11 mouse cellular contexts compared by ENCODE assay signal in the genomic region with DNA sequence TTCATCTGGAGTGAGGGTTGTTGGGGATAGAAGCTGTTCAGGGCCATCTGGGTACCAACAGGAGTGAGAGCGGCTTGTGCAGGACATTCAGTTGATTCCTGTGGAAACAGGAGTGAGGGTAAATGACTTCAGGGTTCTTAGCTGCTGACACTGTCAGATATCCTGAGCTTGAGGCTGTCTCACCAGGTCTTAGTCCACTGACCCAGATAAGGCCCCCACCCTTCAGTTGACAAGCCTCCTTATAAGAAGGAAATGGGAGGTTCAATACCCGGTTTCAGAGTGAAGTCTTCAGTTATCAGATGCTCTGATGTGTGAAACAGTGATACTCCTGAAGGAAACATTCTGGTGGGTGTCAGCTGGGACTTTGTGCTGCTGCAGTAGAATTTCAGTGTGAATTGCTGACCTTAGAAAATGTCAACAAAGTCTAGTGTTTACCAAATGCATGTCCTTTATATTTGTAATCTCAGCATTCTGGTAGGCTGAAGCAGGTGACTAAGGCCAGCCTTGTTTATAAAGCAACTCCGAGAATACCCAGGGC. TPM values are rescaled to one million over a fixed set of nuclear protein-coding genes. Genes with fewer than 3 reads are reported as not detected.
DNase-seq lines count a peak whose midpoint lies in the region; ATAC-seq and TF ChIP-seq lines count a peak whose summit lies in the region.
"Had no signal": no experiment of that assay in that cellular context is flagged by ENCODE, and none has a peak within 500 bp of the region (broad histone marks: within the 10 kb centered on the region; RNA-seq: fewer than 3 reads in every experiment).

No protein-coding gene starts in this region.

- no peak overlapping the region for H3K27ac ChIP-seq in kidney, embryonic 16.5 days (ENCODE audit: low read length)
- peak overlapping the region; percentile 84 for H3K27ac ChIP-seq in MEL (ENCODE audit: control insufficient read depth, low read depth, low read length)
- no peak overlapping the region for H3K27ac ChIP-seq in embryonic facial prominence, embryonic 15.5 days (replicated peaks)
- H3K27ac ChIP-seq: embryonic facial prominence, embryonic 12.5 days had no signal

- whole genome bisulfite sequencing in kidney, embryonic 16.5 days: 84% methylated on average over 3 of the region's 3 CpGs
- 83% methylated on average over 3 of the region's 3 CpGs for WGBS in embryonic facial prominence, embryonic 15.5 days

- no peak for TF ChIP-seq RAD21 in MEL (IDR thresholded peaks at IDR 0.05; ENCODE audit: low read depth, low read length)

- no peak for DNase-seq in kidney, postnatal 36 days
- DNase-seq in MEL (ENCODE audit: low read depth, low spot score): peak; percentile 69
- no peak for DNase-seq in thymus, postnatal 4 days
- DNase-seq in cerebellum, adult 11 months: no peak
- DNase-seq: kidney, adult 9 months had no signal

- peaks cover 37% of the 10 kb centered on the region for H3K36me3 ChIP-seq in kidney, embryonic 16.5 days (ENCODE audit: insufficient read depth, low read length)
- H3K36me3 ChIP-seq in MEL (ENCODE audit: control insufficient read depth in 1 of 2, insufficient read depth in 2 of 2, low read length in 2 of 2) (peaks cover 9 to 10% of the 10 kb centered on the region in 2 experiments), myocyte (ENCODE audit: control insufficient read depth, insufficient read depth) (peaks cover 31% of the 10 kb centered on the region)
- peaks cover 40% of the 10 kb centered on the region for H3K36me3 ChIP-seq in embryonic facial prominence, embryonic 15.5 days

- peaks cover 24% of the 10 kb centered on the region for H3K79me2 ChIP-seq in MEL (ENCODE audit: control insufficient read depth, insufficient read depth, low read length, poor library complexity)
- peaks cover 25% of the 10 kb centered on the region for H3K79me2 ChIP-seq in myocyte (ENCODE audit: control insufficient read depth, insufficient read depth)

- H3K9me3 ChIP-seq in kidney, embryonic 16.5 days (ENCODE audit: low read length): no peaks in the 10 kb centered on the region
- no peaks in the 10 kb centered on the region for H3K9me3 ChIP-seq in MEL (replicated peaks; ENCODE audit: insufficient read depth, low read length)
- H3K9me3 ChIP-seq in embryonic facial prominence, embryonic 15.5 days (replicated peaks): no peaks in the 10 kb centered on the region
- H3K9me3 ChIP-seq: embryonic facial prominence, embryonic 12.5 days had no signal

- no peaks in the 10 kb centered on the region for H3K27me3 ChIP-seq in kidney, embryonic 16.5 days (ENCODE audit: insufficient read depth, low read length)
- H3K27me3 ChIP-seq in MEL (ENCODE audit: control insufficient read depth in 1 of 2, insufficient read depth in 2 of 2, low read length in 2 of 2) (no peaks in the 10 kb centered on the region), myocyte (ENCODE audit: control insufficient read depth, insufficient read depth, insufficient read length) (no peaks in the 10 kb centered on the region)
- H3K27me3 ChIP-seq in embryonic facial prominence, embryonic 15.5 days: 0 out of 2 replicates have a peak, but pooled peaks cover 4% of the 10 kb centered on the region

- peak overlapping the region; percentile 89 for H3K9ac ChIP-seq in kidney, embryonic 16.5 days (replicated peaks; ENCODE audit: low read length)
- H3K9ac ChIP-seq in MEL (ENCODE audit: control insufficient read depth, low read depth, low read length, poor library complexity, severe bottlenecking): peak overlapping the region; percentile 93
- 0 out of 2 replicates have a peak overlapping the region, but pooled peaks have one; percentile 9 for H3K9ac ChIP-seq in embryonic facial prominence, embryonic 15.5 days

- ATAC-seq in kidney, embryonic 16.5 days (ENCODE audit: low FRiP score, low TSS enrichment): no peak
- ATAC-seq in embryonic facial prominence, embryonic 15.5 days (ENCODE audit: insufficient number of reproducible peaks, low FRiP score, low TSS enrichment, low read depth): no peak

- no peak overlapping the region for H3ac ChIP-seq in myocyte (ENCODE audit: control insufficient read depth, insufficient read length)

- peaks cover 18% of the 10 kb centered on the region for H3K4me1 ChIP-seq in kidney, embryonic 16.5 days (ENCODE audit: insufficient read depth, low read length)
- H3K4me1 ChIP-seq in MEL (ENCODE audit: control insufficient read depth in 1 of 2, insufficient read depth in 2 of 2, low read length in 2 of 2): peaks cover 0 to 11% of the 10 kb centered on the region in 2 experiments; a peak in 3 of 4 replicates
- peaks cover 16% of the 10 kb centered on the region for H3K4me1 ChIP-seq in embryonic facial prominence, embryonic 15.5 days

- peak overlapping the region; percentile 72; the same call in 1 of the 2 replicates for H3K4me2 ChIP-seq in kidney, embryonic 16.5 days (replicated peaks; ENCODE audit: low read depth, low read length)
- peak overlapping the region; percentile 65; the same call in 1 of the 2 replicates for H3K4me2 ChIP-seq in embryonic facial prominence, embryonic 15.5 days (replicated peaks)
- H3K4me2 ChIP-seq in myocyte (ENCODE audit: low read depth): peak overlapping the region; percentile 97

- no peak for TF ChIP-seq CTCF in MEL (IDR thresholded peaks at IDR 0.05 in 2 of 3, conservative IDR thresholded peaks at IDR 0.05 in 1 of 3; ENCODE audit: control insufficient read depth in 1 of 3, insufficient read depth in 1 of 3, low read depth in 2 of 3, low read length in 3 of 3, poor library complexity in 1 of 3, severe bottlenecking in 1 of 3)

- peak overlapping the region; percentile 76 for H3K4me3 ChIP-seq in kidney, embryonic 16.5 days (ENCODE audit: low read length)
- peak overlapping the region; percentile 86 to 96 for H3K4me3 ChIP-seq in MEL (ENCODE audit: control insufficient read depth in 1 of 2, insufficient read depth in 1 of 2, low read depth in 2 of 2, low read length in 2 of 2)
- 0 out of 2 replicates have a peak overlapping the region, but pooled peaks have one; percentile 87 for H3K4me3 ChIP-seq in embryonic facial prominence, embryonic 15.5 days (replicated peaks)
- H3K4me3 ChIP-seq in myocyte: peak overlapping the region; percentile 96

- peak in 1 of 2 experiments; percentile 45; a peak in 1 of 4 replicates for TF ChIP-seq POLR2A in MEL (IDR thresholded peaks at IDR 0.05; ENCODE audit: control insufficient read depth in 1 of 2, insufficient read depth in 1 of 2, low read depth in 1 of 2, low read length in 2 of 2, poor library complexity in 1 of 2)
- no peak for TF ChIP-seq POLR2A in myocyte (IDR thresholded peaks at IDR 0.05; ENCODE audit: insufficient read length, low read depth)

- no peak for TF ChIP-seq EP300 in MEL (IDR thresholded peaks at IDR 0.05; ENCODE audit: low read depth in 1 of 2, low read length in 2 of 2)

TF ChIP-seq in MEL, 35 proteins besides CTCF, POLR2A, EP300 and RAD21 (continues in another document):
- TF ChIP-seq NELFE (IDR thresholded peaks at IDR 0.05; ENCODE audit: low read depth, low read length): no peak
- no peak for TF ChIP-seq USF2 (IDR thresholded peaks at IDR 0.05; ENCODE audit: borderline replicate concordance in 1 of 2, insufficient read depth in 1 of 2, low read depth in 1 of 2, low read length in 2 of 2)
- no peak for TF ChIP-seq GATA1 (IDR thresholded peaks at IDR 0.05; ENCODE audit: low read depth, low read length)

TF ChIP-seq in myocyte, 11 proteins besides CTCF, POLR2A, EP300 and RAD21 (continues in another document):
- no peak for TF ChIP-seq POLR2AphosphoS2 (IDR thresholded peaks at IDR 0.05; ENCODE audit: insufficient read length, low read depth)
- TF ChIP-seq E2F4 (IDR thresholded peaks at IDR 0.05; ENCODE audit: insufficient read depth): no peak
- TF ChIP-seq TCF12 (IDR thresholded peaks at IDR 0.05; ENCODE audit: insufficient read depth, poor library complexity, severe bottlenecking): no peak

RNA-seq across cellular contexts. Expression of gene Rpl28, which starts 2.0 kb away (rescaled TPM):
- polyA plus RNA-seq in kidney, embryonic 16.5 days (2015; fragmentation: Nextera tagmentation; extraction: Ambion mirVana): 315 and 357 TPM in 2 replicates
- 2,026 and 2,264 TPM in 2 replicates for total RNA-seq in MEL (2012; rRNA removed)
- polyA plus RNA-seq in MEL (2012; ENCODE audit: insufficient read depth in 1 of 2, insufficient read length in 2 of 2, low read depth in 1 of 2, low replicate concordance in 2 of 2, missing spikeins in 1 of 2) (1,000 to 10,000 TPM in 1 of 2 experiments, 100 to 1,000 TPM in 1; 1,000 to 9,991 TPM), myocyte (2012; fragmentation: generic; extraction: Trizol) (3,329 TPM)
- polyA plus RNA-seq in embryonic facial prominence, embryonic 15.5 days (2015; fragmentation: Nextera tagmentation; extraction: Ambion mirVana): 397 and 411 TPM in 2 replicates

RNA-seq across cellular contexts. Expression of gene Tmem238, which starts 5.2 kb away (rescaled TPM):
- 12.5 and 14.3 TPM in 2 replicates for polyA plus RNA-seq in kidney, embryonic 16.5 days (2015; fragmentation: Nextera tagmentation; extraction: Ambion mirVana)
- 20.9 and 23.8 TPM in 2 replicates for total RNA-seq in MEL (2012; rRNA removed)
- polyA plus RNA-seq in MEL (2012; ENCODE audit: insufficient read depth in 1 of 2, insufficient read length in 2 of 2, low read depth in 1 of 2, low replicate concordance in 2 of 2, missing spikeins in 1 of 2): 10 to 100 TPM in 1 of 2 experiments, not detected in 1; 31.3 TPM
- polyA plus RNA-seq in embryonic facial prominence, embryonic 15.5 days (2015; fragmentation: Nextera tagmentation; extraction: Ambion mirVana): 11.4 and 11.8 TPM in 2 replicates
- polyA plus RNA-seq in myocyte (2012; fragmentation: generic; extraction: Trizol): 7.1 TPM

RNA-seq across cellular contexts. Expression of gene Tmem190, which starts 12.0 kb away (rescaled TPM):
- 0.57 and 0.97 TPM in 2 replicates for polyA plus RNA-seq in kidney, embryonic 16.5 days (2015; fragmentation: Nextera tagmentation; extraction: Ambion mirVana)
- total RNA-seq in MEL (2012; rRNA removed): not detected in 2 replicates
- polyA plus RNA-seq in MEL (2012; ENCODE audit: insufficient read depth in 1 of 2, insufficient read length in 2 of 2, low read depth in 1 of 2, low replicate concordance in 2 of 2, missing spikeins in 1 of 2) (1 to 10 TPM in 1 of 2 experiments, not detected in 1; 1.6 TPM), myocyte (2012; fragmentation: generic; extraction: Trizol) (not detected)
- polyA plus RNA-seq in embryonic facial prominence, embryonic 15.5 days (2015; fragmentation: Nextera tagmentation; extraction: Ambion mirVana): 0.75 and 1.1 TPM in 2 replicates
- total RNA-seq: gastrocnemius, postnatal 4 days had no signal
- polyA plus RNA-seq: embryonic facial prominence, embryonic 12.5 days; limb, embryonic 14.5 days had no signal

RNA-seq across cellular contexts. Expression of gene Il11, which starts 12.0 kb away (rescaled TPM):
- 0.17 and 0.42 TPM in 2 replicates for polyA plus RNA-seq in kidney, embryonic 16.5 days (2015; fragmentation: Nextera tagmentation; extraction: Ambion mirVana)
- 0.12 TPM in 1 of 2 replicates, not detected in the other for total RNA-seq in MEL (2012; rRNA removed)
- polyA plus RNA-seq in MEL (2012; ENCODE audit: insufficient read depth in 1 of 2, insufficient read length in 2 of 2, low read depth in 1 of 2, low replicate concordance in 2 of 2, missing spikeins in 1 of 2) (under 1 TPM in 1 of 2 experiments, not detected in 1; 0.07 TPM), myocyte (2012; fragmentation: generic; extraction: Trizol) (0.56 TPM)
- polyA plus RNA-seq in embryonic facial prominence, embryonic 15.5 days (2015; fragmentation: Nextera tagmentation; extraction: Ambion mirVana): 0.36 and 0.37 TPM in 2 replicates

RNA-seq across cellular contexts. Expression of gene Ube2s, which starts 17.7 kb away (rescaled TPM):
- 355 and 360 TPM in 2 replicates for polyA plus RNA-seq in kidney, embryonic 16.5 days (2015; fragmentation: Nextera tagmentation; extraction: Ambion mirVana)
- 341 and 346 TPM in 2 replicates for total RNA-seq in MEL (2012; rRNA removed)
- polyA plus RNA-seq in MEL (2012; ENCODE audit: insufficient read depth in 1 of 2, insufficient read length in 2 of 2, low read depth in 1 of 2, low replicate concordance in 2 of 2, missing spikeins in 1 of 2): 100 to 1,000 TPM in 1 of 2 experiments, not detected in 1; 740 TPM
- polyA plus RNA-seq in embryonic facial prominence, embryonic 15.5 days (2015; fragmentation: Nextera tagmentation; extraction: Ambion mirVana): 348 and 351 TPM in 2 replicates
- 261 TPM for polyA plus RNA-seq in myocyte (2012; fragmentation: generic; extraction: Trizol)

Comparison
In these comparisons a context has a peak if more than half of its experiments do, and no peak if none do; other contexts are left out.
1. H3K9ac ChIP-seq: peak in every context shown above with its lines; median percentile 93 in MEL; 89 in kidney, embryonic 16.5 days; 9 in embryonic facial prominence, embryonic 15.5 days.